ENCODE assay signal across 8 mouse cellular contexts in genomic region chr16:91512161-91512787, GRCm38 (mm10). TPM values are rescaled to one million over a fixed set of nuclear protein-coding genes. Genes with fewer than 3 reads are reported as not detected.
DNase-seq lines count a peak whose midpoint lies in the region; ATAC-seq and TF ChIP-seq lines count a peak whose summit lies in the region.

No protein-coding gene starts in this region.

- peaks cover 24% of the 10 kb centered on the region for H3K36me3 ChIP-seq in hindbrain, embryonic 10.5 days
- peaks cover 15% of the 10 kb centered on the region for H3K36me3 ChIP-seq in hindbrain, embryonic 13.5 days
- peaks cover 5% of the 10 kb centered on the region for H3K36me3 ChIP-seq in intestine, embryonic 14.5 days (ENCODE audit: control insufficient read depth, insufficient read depth, low read length)
- H3K36me3 ChIP-seq in midbrain, embryonic 12.5 days: peaks cover 12% of the 10 kb centered on the region
- H3K36me3 ChIP-seq in small intestine, adult 2 months (ENCODE audit: control insufficient read depth, insufficient read depth, low read length): peaks cover 9% of the 10 kb centered on the region; the same call in 1 of the 2 replicates

- 40% methylated on average over 7 of the region's 7 CpGs for WGBS in hindbrain, embryonic 10.5 days
- WGBS in hindbrain, embryonic 13.5 days: 36% methylated on average over 7 of the region's 7 CpGs
- WGBS in intestine, embryonic 14.5 days: 31% methylated on average over 7 of the region's 7 CpGs
- WGBS in midbrain, embryonic 12.5 days: 34% methylated on average over 7 of the region's 7 CpGs
- 34% methylated on average over 7 of the region's 7 CpGs for WGBS in small intestine, adult 2 months

- no peak overlapping the region for H3K4me3 ChIP-seq in hindbrain, embryonic 10.5 days
- no peak overlapping the region for H3K4me3 ChIP-seq in hindbrain, embryonic 13.5 days
- no peak overlapping the region for H3K4me3 ChIP-seq in intestine, embryonic 14.5 days (ENCODE audit: low read depth, low read length)
- no peak overlapping the region for H3K4me3 ChIP-seq in midbrain, embryonic 12.5 days
- H3K4me3 ChIP-seq in small intestine, adult 2 months (ENCODE audit: low read depth, low read length): no peak overlapping the region

- intact Hi-C loops in left cerebral cortex, postnatal 10 days (cut with DNase I): loop anchor here (10.0 kb wide), 1 partner anchor 63 kb away; no protein-coding TSS in a partner anchor

- no peak overlapping the region for H3K27ac ChIP-seq in hindbrain, embryonic 10.5 days
- no peak overlapping the region for H3K27ac ChIP-seq in hindbrain, embryonic 13.5 days
- no peak overlapping the region for H3K27ac ChIP-seq in intestine, embryonic 14.5 days (ENCODE audit: low read depth)
- no peak overlapping the region for H3K27ac ChIP-seq in midbrain, embryonic 12.5 days (replicated peaks)
- H3K27ac ChIP-seq in small intestine, adult 2 months (ENCODE audit: insufficient read depth, low read depth, low read length): no peak overlapping the region

- H3K9me3 ChIP-seq in hindbrain, embryonic 10.5 days: no peaks in the 10 kb centered on the region
- H3K9me3 ChIP-seq in hindbrain, embryonic 13.5 days: no peaks in the 10 kb centered on the region
- H3K9me3 ChIP-seq in intestine, embryonic 14.5 days (ENCODE audit: control insufficient read depth, low read length): no peaks in the 10 kb centered on the region
- no peaks in the 10 kb centered on the region for H3K9me3 ChIP-seq in midbrain, embryonic 12.5 days

- no peaks in the 10 kb centered on the region for H3K27me3 ChIP-seq in hindbrain, embryonic 10.5 days (ENCODE audit: insufficient read depth, poor library complexity, severe bottlenecking)
- no peaks in the 10 kb centered on the region for H3K27me3 ChIP-seq in hindbrain, embryonic 13.5 days
- no peaks in the 10 kb centered on the region for H3K27me3 ChIP-seq in intestine, embryonic 14.5 days (replicated peaks; ENCODE audit: control insufficient read depth, insufficient read depth, low read length)
- no peaks in the 10 kb centered on the region for H3K27me3 ChIP-seq in midbrain, embryonic 12.5 days
- H3K27me3 ChIP-seq in small intestine, adult 2 months (ENCODE audit: control insufficient read depth, insufficient read depth, low read length): no peaks in the 10 kb centered on the region

- DNase-seq in hindbrain, embryonic 10.5 days (ENCODE audit: low spot score): peak; percentile 77
- peak; percentile 89 to 92 for DNase-seq in cerebellum, postnatal 14 days
- peak; percentile 87 to 88 for DNase-seq in frontal cortex, postnatal 36 days (ENCODE audit: low spot score in 2 of 2)
- peak; percentile 94 for DNase-seq in intestine, embryonic 14.5 days (ENCODE audit: low spot score)
- DNase-seq in left cerebral cortex, postnatal 10 days (ENCODE audit: extremely low spot score in 1 of 2, low spot score in 2 of 2): peak; percentile 78 to 79

- no peak overlapping the region for H3K9ac ChIP-seq in hindbrain, embryonic 13.5 days
- no peak overlapping the region for H3K9ac ChIP-seq in intestine, embryonic 14.5 days (ENCODE audit: low read length)
- no peak overlapping the region for H3K9ac ChIP-seq in midbrain, embryonic 12.5 days (replicated peaks)

- no peak for ATAC-seq in hindbrain, embryonic 13.5 days (ENCODE audit: low FRiP score)
- ATAC-seq in intestine, embryonic 14.5 days (replicated peaks; ENCODE audit: low FRiP score, low TSS enrichment, low read depth): peak; percentile 65; the same call in 1 of the 2 replicates
- ATAC-seq in midbrain, embryonic 12.5 days (ENCODE audit: low FRiP score, low read depth): 0 out of 2 replicates have a peak, but pooled peaks have one; percentile 30

- H3K4me2 ChIP-seq in hindbrain, embryonic 13.5 days: no peak overlapping the region
- no peak overlapping the region for H3K4me2 ChIP-seq in intestine, embryonic 14.5 days (ENCODE audit: low read length)
- no peak overlapping the region for H3K4me2 ChIP-seq in midbrain, embryonic 12.5 days (replicated peaks)

- TF ChIP-seq CTCF in small intestine, adult 2 months (IDR thresholded peaks at IDR 0.05; ENCODE audit: extremely low read depth, insufficient read length, insufficient replicate concordance, low read depth, low read length): peak; percentile 86; the same call in 1 of the 2 replicates

- no peak for TF ChIP-seq POLR2A in small intestine, adult 2 months (IDR thresholded peaks at IDR 0.05; ENCODE audit: low read depth, low read length)

- no peaks in the 10 kb centered on the region for H3K4me1 ChIP-seq in hindbrain, embryonic 10.5 days (replicated peaks)
- H3K4me1 ChIP-seq in hindbrain, embryonic 13.5 days (replicated peaks): no peaks in the 10 kb centered on the region
- no peaks in the 10 kb centered on the region for H3K4me1 ChIP-seq in intestine, embryonic 14.5 days (replicated peaks; ENCODE audit: control insufficient read depth, insufficient read depth, low read length)
- H3K4me1 ChIP-seq in midbrain, embryonic 12.5 days: no peaks in the 10 kb centered on the region
- H3K4me1 ChIP-seq in small intestine, adult 2 months (ENCODE audit: control insufficient read depth, insufficient read depth, insufficient read length, low read length): no peaks in the 10 kb centered on the region

RNA-seq across cellular contexts. Expression of gene Ifnar1, which starts 27.2 kb away (rescaled TPM):
- polyA plus RNA-seq in hindbrain, embryonic 10.5 days (2016; fragmentation: Nextera tagmentation; extraction: Ambion mirVana): 49.8 and 50.5 TPM in 2 replicates
- 48.4 and 53.5 TPM in 2 replicates for polyA plus RNA-seq in hindbrain, embryonic 13.5 days (2015; fragmentation: Nextera tagmentation; extraction: Ambion mirVana)
- polyA plus RNA-seq in intestine, embryonic 14.5 days (2014; fragmentation: Nextera tagmentation; extraction: Ambion mirVana): 51.9 and 60.9 TPM in 2 replicates
- total RNA-seq in left cerebral cortex, postnatal 10 days (2021): 10 to 100 TPM; 68.8 to 75.0 TPM
- polyA plus RNA-seq in midbrain, embryonic 12.5 days (2016; fragmentation: Nextera tagmentation; extraction: Ambion mirVana): 56.5 and 60.0 TPM in 2 replicates
- polyA plus RNA-seq in small intestine, adult 2 months (2012; rRNA removed): 6.5 and 12.4 TPM in 2 replicates

RNA-seq across cellular contexts. Expression of gene Ifngr2, which starts 34.6 kb away (rescaled TPM):
- polyA plus RNA-seq in hindbrain, embryonic 10.5 days (2016; fragmentation: Nextera tagmentation; extraction: Ambion mirVana): 25.1 and 36.7 TPM in 2 replicates
- polyA plus RNA-seq in hindbrain, embryonic 13.5 days (2015; fragmentation: Nextera tagmentation; extraction: Ambion mirVana): 72.1 and 73.0 TPM in 2 replicates
- polyA plus RNA-seq in intestine, embryonic 14.5 days (2014; fragmentation: Nextera tagmentation; extraction: Ambion mirVana): 65.3 and 68.4 TPM in 2 replicates
- 10 to 100 TPM; 74.8 to 82.0 TPM for total RNA-seq in left cerebral cortex, postnatal 10 days (2021)
- 41.0 and 43.4 TPM in 2 replicates for polyA plus RNA-seq in midbrain, embryonic 12.5 days (2016; fragmentation: Nextera tagmentation; extraction: Ambion mirVana)
- polyA plus RNA-seq in small intestine, adult 2 months (2012; rRNA removed): 48.9 and 162 TPM in 2 replicates
